Mouse (Mus musculus) intestine, embryonic 16.5 days (tissue): ENCODE measurements around the gene Bves. TPM values are rescaled to one million over a fixed set of nuclear protein-coding genes. Genes with fewer than 3 reads are reported as not detected.
"Not testable (repeated sequence)": the region's sequence is repeated elsewhere in the genome, so short reads cannot be mapped to it uniquely, and the experiment has no call there.

Experiments
- ATAC-seq: fragments of 200-750 bp; cut with Nextera tagmentation; 2 replicates; pipeline ENCODE4 v1.8.0; 2017; ENCODE audit warnings: moderate TSS enrichment, moderate library complexity
- H3K27ac ChIP-seq: fragments of 300-500 bp; sonication (generic); 2 replicates; pipeline ENCODE4 v1.5.1; 2014; ENCODE audit warnings: mild to moderate bottlenecking, low read length
- H3K27me3 ChIP-seq: fragments of 300-500 bp; sonication (generic); replicated peaks from 2 replicates; pipeline ENCODE4 v1.6.1; 2014; ENCODE audit warnings: low read length, control low read depth, mixed read lengths; ENCODE audit not compliant: control insufficient read depth, insufficient read depth
- H3K36me3 ChIP-seq: fragments of 300-500 bp; sonication (generic); 2 replicates; pipeline ENCODE4 v1.6.1; 2014; ENCODE audit warnings: low read length, control low read depth; ENCODE audit not compliant: control insufficient read depth, insufficient read depth
- H3K4me1 ChIP-seq: fragments of 300-500 bp; sonication (generic); 2 replicates; pipeline ENCODE4 v1.6.1; 2014; ENCODE audit warnings: low read length, control low read depth, mixed read lengths; ENCODE audit not compliant: control insufficient read depth, insufficient read depth
- H3K4me2 ChIP-seq: fragments of 300-500 bp; sonication (generic); 2 replicates; pipeline ENCODE4 v1.6.1; 2014; ENCODE audit warnings: low read depth, low read length, control low read depth
- H3K4me3 ChIP-seq: fragments of 300-500 bp; sonication (generic); 2 replicates; pipeline ENCODE4 v1.5.1; 2014; ENCODE audit warnings: mild to moderate bottlenecking, low read length
- H3K9ac ChIP-seq: fragments of 300-500 bp; sonication (generic); 2 replicates; pipeline ENCODE4 v1.6.1; 2014; ENCODE audit warnings: low read depth, low read length
- H3K9me3 ChIP-seq: fragments of 300-500 bp; sonication (generic); 2 replicates; pipeline ENCODE4 v1.6.1; 2016; ENCODE audit warnings: low read length, control low read depth; ENCODE audit not compliant: control insufficient read depth
- WGBS: fragments of 180-500 bp; shearing (Covaris S2); extraction: QIAGEN DNeasy Blood & Tissue Kit; methylation state at CpG from one replicate; pipeline ENCODE4 v1.1.7; 2014; 5-methylcytosine and 5-hydroxymethylcytosine counted together
- polyA plus RNA-seq: library from polyadenylated mRNA; unstranded; fragments of >200 nt; fragmentation: Nextera tagmentation; extraction: Ambion mirVana; gene quantifications from 2 replicates; pipeline ENCODE4 v1.2.1, GENCODE M21; 2015

Bves gene
- 3.0 and 3.8 TPM in 2 replicates for polyA plus RNA-seq

DNA sequence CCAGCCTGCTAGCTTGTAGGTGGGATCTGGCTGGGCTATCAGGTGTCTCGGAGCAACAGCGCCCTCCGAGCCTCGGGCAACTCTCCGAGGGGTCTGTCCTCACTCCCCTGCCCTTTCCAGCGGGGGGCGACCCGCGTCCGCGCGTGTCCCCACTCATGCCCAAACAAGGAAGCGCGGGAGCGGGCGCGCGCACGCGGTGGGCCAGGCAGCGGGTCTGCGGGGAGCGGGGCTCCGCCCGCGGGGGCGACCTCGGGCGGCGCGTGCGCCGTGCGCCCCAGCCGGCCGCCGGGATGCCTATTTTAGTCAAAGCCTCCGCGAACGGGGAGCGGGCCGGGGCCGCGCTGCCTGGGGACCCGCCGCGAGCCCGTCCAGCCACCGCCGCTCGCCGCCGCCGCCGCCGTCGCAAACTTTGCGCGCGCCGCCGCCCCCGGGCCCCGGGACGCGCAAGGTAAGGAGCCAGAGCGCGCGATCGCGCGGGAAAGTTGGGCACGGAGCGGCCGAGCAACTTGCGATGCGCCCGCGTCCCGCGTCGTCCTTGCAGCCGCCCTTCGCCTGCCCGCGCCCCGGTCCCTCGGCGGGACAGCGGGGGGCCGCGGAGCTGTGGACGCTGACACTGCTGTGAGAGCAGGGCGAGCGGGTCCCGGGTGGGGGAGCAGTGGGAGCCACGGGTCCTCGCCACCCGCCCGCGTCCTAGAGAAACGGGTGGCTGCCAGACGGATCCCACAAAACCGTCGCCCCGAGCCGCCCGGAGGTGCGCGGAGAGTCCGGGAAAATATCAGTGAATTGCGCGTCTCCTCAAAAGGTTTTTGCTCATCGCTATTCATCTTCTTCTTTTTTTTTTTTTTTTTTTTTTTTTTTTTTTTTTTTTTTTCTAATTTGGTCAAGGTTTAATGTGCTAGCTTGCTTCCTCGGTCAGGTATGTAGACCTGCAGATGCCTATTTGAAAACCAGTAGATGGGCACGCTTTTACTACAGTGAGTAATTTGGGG lies at the start of gene Bves:
Bves (plus strand) TSS at position 339 of the 989 bp plus-strand sequence.
- Histone ChIP-seq H3K4me3 (peak within 1 kb of the TSS; percentile 69), H3K27ac (no peak within 1 kb of the TSS), H3K4me1 (peaks cover 5% of the 10 kb centered on the region; the same call in 1 of the 2 replicates), H3K36me3 (no peaks in the 10 kb centered on the region), H3K4me2 (peak within 1 kb of the TSS; percentile 94), H3K9ac (peak within 1 kb of the TSS; percentile 72), H3K27me3 (peaks cover 23% of the 10 kb centered on the region), H3K9me3 (no peaks in the 10 kb centered on the region)
- peak; percentile 81 for ATAC-seq
- WGBS = 1% methylated on average over 88 of the region's 116 CpGs

DNA sequence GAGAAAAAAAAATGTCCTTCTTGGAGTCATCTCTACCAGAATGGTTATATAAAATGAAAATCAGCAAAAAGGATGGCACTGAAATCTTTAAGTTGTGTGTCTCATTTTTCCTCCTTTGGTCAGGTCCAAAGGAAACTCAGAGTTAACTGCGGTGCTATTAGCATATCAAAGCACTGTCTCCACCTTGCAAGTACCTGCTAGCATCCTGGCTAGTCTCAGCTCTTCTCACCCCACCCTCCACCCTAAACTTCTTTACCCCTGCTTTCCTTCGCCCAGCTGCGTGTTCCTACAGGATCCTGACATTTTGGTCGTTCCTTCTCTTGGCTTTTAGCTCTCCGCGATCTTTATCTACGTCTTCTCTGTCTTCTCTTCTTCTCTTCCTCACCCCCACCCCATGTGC lies 47.2 kb upstream of the Bves start:
- Histone ChIP-seq H3K36me3 (no peaks in the 10 kb centered on the region), H3K27ac (no peak overlapping the region), H3K9me3 (no peaks in the 10 kb centered on the region), H3K4me3 (no peak overlapping the region), H3K4me1 (peaks cover 7% of the 10 kb centered on the region; the same call in 1 of the 2 replicates), H3K9ac (no peak overlapping the region), H3K27me3 (peaks cover 16% of the 10 kb centered on the region), H3K4me2 (no peak overlapping the region)
- ATAC-seq = no peak
- WGBS = 45% methylated on average over 7 of the region's 7 CpGs

DNA sequence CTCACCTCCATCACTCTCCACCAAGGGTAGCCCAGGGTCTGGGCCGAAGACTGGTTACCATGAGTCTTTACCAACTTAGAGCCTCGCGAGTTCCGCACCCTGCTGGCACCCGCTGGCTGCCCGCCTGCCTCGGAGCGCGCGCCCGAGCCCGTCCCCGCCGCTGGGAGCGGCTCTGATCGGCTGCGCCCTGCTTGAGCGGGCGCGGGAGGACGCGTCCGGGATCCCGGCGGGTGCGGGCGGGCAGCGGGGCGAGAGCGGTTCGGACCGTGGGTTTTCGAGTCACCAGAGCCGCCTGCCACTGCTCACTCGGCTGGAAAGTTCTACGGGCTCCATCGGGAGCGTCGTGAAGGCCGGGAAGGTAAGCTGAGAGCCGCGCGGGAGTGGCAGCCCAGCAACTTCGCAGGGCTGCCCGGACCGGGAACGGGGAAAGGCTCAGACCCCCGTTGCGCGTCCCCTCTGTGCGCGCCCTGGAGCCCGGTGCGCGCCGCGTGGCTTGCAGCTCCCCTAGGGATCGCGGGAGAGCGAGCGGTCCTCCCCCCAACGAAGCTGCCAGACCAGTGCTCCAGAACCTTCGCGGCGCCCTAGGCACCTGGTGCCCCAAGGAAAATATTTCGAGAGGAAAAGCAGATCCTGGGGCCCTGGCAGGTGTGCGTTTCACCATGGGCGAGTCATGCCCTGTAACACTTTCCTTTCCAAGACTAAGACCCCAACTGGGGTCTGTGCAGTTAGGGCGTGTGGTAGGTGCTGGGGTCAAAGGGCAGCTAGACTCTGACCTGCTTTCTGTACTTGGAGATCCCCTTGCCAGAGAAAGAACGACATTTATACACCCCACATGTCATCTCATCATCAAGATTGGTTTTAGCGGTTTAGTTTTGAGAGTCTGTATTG lies 46.1 kb upstream of the Bves start:
- H3K4me1 ChIP-seq = peaks cover 7% of the 10 kb centered on the region; the same call in 1 of the 2 replicates
- no peaks in the 10 kb centered on the region for H3K36me3 ChIP-seq
- no peak overlapping the region for H3K27ac ChIP-seq
- H3K9ac ChIP-seq = peak overlapping the region; percentile 70
- peak; percentile 85 for ATAC-seq
- peaks cover 16% of the 10 kb centered on the region for H3K27me3 ChIP-seq
- H3K4me3 ChIP-seq = peak overlapping the region; percentile 61
- H3K9me3 ChIP-seq = no peaks in the 10 kb centered on the region
- WGBS = under 1% methylated on average over 71 of the region's 71 CpGs
- H3K4me2 ChIP-seq = peak overlapping the region; percentile 94

DNA sequence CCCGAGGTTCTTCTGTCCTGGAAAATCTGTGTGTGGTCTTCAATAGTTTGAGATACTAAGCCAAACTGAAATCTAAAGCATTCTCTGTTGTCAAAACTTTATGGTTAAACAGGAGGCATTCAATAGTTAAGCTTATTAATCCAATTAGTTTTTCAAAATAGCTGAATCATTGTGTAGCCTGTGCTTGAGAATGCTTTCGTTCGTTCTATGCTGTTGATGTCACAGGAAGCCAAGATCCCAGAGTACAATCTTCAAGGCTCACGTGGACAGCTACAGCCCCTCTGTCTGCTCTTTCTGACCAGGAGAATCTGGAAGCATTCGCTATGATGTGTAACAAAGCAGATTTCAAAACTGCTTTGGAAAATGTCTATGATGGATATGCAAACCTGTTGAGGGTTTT lies 45.0 kb upstream of the Bves start:
- Histone ChIP-seq H3K27me3 (peaks cover 16% of the 10 kb centered on the region), H3K9ac (no peak overlapping the region), H3K9me3 (no peaks in the 10 kb centered on the region), H3K36me3 (no peaks in the 10 kb centered on the region), H3K4me3 (no peak overlapping the region), H3K4me2 (no peak overlapping the region), H3K27ac (no peak overlapping the region), H3K4me1 (peaks cover 7% of the 10 kb centered on the region; the same call in 1 of the 2 replicates)
- ATAC-seq = no peak
- WGBS = 66% methylated on average over 5 of the region's 5 CpGs

DNA sequence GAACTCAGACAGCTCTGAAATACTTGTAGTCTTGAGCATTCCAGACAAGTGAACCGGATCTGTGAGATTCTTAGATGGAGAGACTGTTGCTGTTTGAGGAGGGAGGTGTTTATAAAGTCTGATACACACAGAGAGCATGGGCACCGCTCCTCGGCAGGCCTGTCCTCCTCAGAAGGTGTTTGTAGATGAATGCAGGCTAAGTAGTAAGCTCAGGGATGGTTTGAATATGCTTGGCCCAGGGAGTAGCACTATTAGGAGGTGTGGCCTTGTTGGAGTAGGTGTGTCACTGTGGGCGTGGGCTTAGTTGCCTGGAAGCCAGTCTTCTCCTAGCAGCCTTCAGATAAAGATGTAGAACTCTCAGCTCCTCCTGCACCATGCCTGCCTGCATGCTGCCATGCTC lies 43.4 kb upstream of the Bves start:
- ATAC-seq = peak; percentile 28; the same call in 1 of the 2 replicates
- peaks cover 16% of the 10 kb centered on the region for H3K27me3 ChIP-seq
- not testable (repeated sequence) for H3K4me2 ChIP-seq, H3K4me3 ChIP-seq, H3K9ac ChIP-seq, H3K9me3 ChIP-seq, H3K36me3 ChIP-seq, H3K4me1 ChIP-seq, H3K27ac ChIP-seq
- 46% methylated on average over 4 of the region's 4 CpGs for WGBS

DNA sequence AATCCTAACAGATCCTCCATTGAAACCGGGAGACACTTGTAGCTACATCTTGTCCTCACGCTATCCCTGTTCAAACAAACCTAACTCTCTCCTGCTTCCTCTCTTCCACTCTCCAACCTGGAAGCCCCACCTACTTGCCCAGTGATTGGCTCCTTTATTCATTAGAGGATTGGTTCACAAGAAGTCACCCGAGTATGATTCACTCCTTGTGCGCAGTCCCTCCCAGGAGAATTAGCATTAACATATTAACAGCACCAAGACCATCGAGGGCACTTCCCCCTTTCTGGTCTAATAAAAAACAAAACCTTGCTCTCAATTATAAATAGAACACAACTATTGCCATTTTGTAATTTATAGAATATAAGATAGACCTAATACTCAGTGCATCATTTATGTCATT lies 40.5 kb upstream of the Bves start:
- no peak for ATAC-seq
- Histone ChIP-seq H3K27ac (no peak overlapping the region), H3K9ac (no peak overlapping the region), H3K4me3 (no peak overlapping the region), H3K9me3 (no peaks in the 10 kb centered on the region), H3K4me2 (no peak overlapping the region), H3K27me3 (no peaks in the 10 kb centered on the region; the same call in 1 of the 2 replicates), H3K4me1 (no peaks in the 10 kb centered on the region), H3K36me3 (no peaks in the 10 kb centered on the region)
- WGBS = 75% methylated on average over 5 of the region's 5 CpGs

DNA sequence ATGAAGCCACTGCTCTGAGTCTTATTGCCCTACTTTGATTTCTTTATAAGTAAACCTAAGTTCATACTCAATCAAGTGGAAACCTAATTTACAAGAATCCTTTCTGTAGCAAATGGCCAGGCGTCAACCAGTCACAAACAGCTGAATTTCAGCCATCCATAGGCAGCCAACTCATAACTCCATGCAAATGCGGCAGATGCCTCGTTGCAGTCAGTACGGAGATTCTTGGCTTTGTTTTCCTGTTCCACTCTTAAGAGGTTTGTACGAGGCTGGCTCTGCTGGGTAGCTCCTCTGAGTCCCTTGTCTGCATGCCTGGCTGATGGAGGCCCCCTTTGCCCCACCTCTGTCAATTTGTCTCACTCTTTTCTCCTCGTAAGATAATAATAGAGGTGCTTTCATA lies 37.1 kb upstream of the Bves start:
- Histone ChIP-seq H3K27me3 (no peaks in the 10 kb centered on the region), H3K9ac (no peak overlapping the region), H3K27ac (no peak overlapping the region), H3K4me1 (no peaks in the 10 kb centered on the region), H3K36me3 (no peaks in the 10 kb centered on the region), H3K9me3 (no peaks in the 10 kb centered on the region), H3K4me2 (no peak overlapping the region), H3K4me3 (no peak overlapping the region)
- ATAC-seq = no peak
- WGBS = 79% methylated on average over 6 of the region's 6 CpGs

DNA sequence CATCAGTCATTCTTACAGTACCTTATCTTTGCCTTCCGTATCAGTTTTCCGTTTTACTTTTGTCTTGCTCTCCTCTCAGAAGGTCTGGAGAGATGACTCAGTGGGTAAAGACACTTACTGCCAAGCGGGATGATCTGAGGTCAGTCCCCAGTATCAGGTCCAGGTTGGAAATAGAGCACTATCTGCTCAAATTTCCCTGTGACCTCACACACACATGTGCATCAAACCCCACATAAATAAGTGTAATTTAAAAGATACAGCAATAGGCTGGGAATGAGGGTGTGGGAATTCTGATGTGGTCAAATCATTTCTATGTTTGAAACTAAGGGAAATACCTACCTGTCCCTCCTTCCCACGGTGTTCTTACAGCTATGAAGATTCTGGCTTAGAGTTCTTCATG lies 36.1 kb upstream of the Bves start:
- Histone ChIP-seq H3K27me3 (no peaks in the 10 kb centered on the region), H3K4me3 (no peak overlapping the region), H3K4me1 (no peaks in the 10 kb centered on the region), H3K4me2 (no peak overlapping the region), H3K9me3 (no peaks in the 10 kb centered on the region), H3K36me3 (no peaks in the 10 kb centered on the region), H3K9ac (no peak overlapping the region), H3K27ac (no peak overlapping the region)
- no peak for ATAC-seq
- 82% methylated on average over 4 of the region's 4 CpGs for WGBS
